Mouse (Mus musculus) myocyte (in vitro differentiated cells): ENCODE measurements around the gene Tmem213. TPM values are rescaled to one million over a fixed set of nuclear protein-coding genes. Genes with fewer than 3 reads are reported as not detected.

Source experiments
- H3K27me3 ChIP-seq: one replicate; pipeline ENCODE4 v1.6.1; 2011; ENCODE audit not compliant: control insufficient read depth, insufficient read depth, insufficient read length
- H3K36me3 ChIP-seq: one replicate; pipeline ENCODE4 v1.6.1; 2011; ENCODE audit not compliant: control insufficient read depth, insufficient read depth
- H3K4me2 ChIP-seq: one replicate; pipeline ENCODE4 v1.6.1; 2011; ENCODE audit warnings: low read depth, control low read depth
- H3K4me3 ChIP-seq: one replicate; pipeline ENCODE4 v1.5.1; 2011; ENCODE audit warnings: mild to moderate bottlenecking, control low read depth, moderate library complexity
- H3K79me2 ChIP-seq: one replicate; pipeline ENCODE4 v1.6.1; 2011; ENCODE audit not compliant: control insufficient read depth, insufficient read depth
- H3ac ChIP-seq: one replicate; pipeline ENCODE4 v1.6.1; 2011; ENCODE audit not compliant: control insufficient read depth, insufficient read length
- CEBPB ChIP-seq: IDR thresholded peaks from 2 replicates; pipeline ENCODE4 v1.6.1; 2011; ENCODE audit warnings: mild to moderate bottlenecking, moderate library complexity; ENCODE audit not compliant: poor library complexity, insufficient read depth, severe bottlenecking
- E2F4 ChIP-seq: IDR thresholded peaks from one replicate; pipeline ENCODE4 v1.6.1; 2011; ENCODE audit warnings: mild to moderate bottlenecking, control low read depth, moderate library complexity; ENCODE audit not compliant: insufficient read depth
- MAX ChIP-seq: IDR thresholded peaks from one replicate; pipeline ENCODE4 v1.6.1; 2011; ENCODE audit warnings: low read depth, mild to moderate bottlenecking, control low read depth
- MYOD1 ChIP-seq, 3 experiments: IDR thresholded peaks; one replicate each; pipeline ENCODE4 v1.6.1; 2011; ENCODE audit warnings: control low read depth in 2 of 3, low read depth in 2 of 3, mild to moderate bottlenecking in 2 of 3, moderate library complexity in 1 of 3; ENCODE audit not compliant: insufficient read length in 2 of 3, control insufficient read depth in 1 of 3
- MYOG ChIP-seq, 3 experiments: IDR thresholded peaks; one replicate each; pipeline ENCODE4 v1.6.1; 2011; ENCODE audit warnings: control low read depth in 2 of 3, low read depth in 2 of 3, mild to moderate bottlenecking in 2 of 3; ENCODE audit not compliant: insufficient read length in 2 of 3, control insufficient read depth in 1 of 3, insufficient read depth in 1 of 3
- POLR2A ChIP-seq: IDR thresholded peaks from one replicate; pipeline ENCODE4 v1.6.1; 2011; ENCODE audit warnings: low read depth, mild to moderate bottlenecking, control low read depth, moderate library complexity; ENCODE audit not compliant: insufficient read length
- POLR2AphosphoS2 ChIP-seq: IDR thresholded peaks from one replicate; pipeline ENCODE4 v1.6.1; 2011; ENCODE audit warnings: low read depth, control low read depth; ENCODE audit not compliant: insufficient read length
- REST ChIP-seq: IDR thresholded peaks from one replicate; pipeline ENCODE4 v1.6.1; 2011; ENCODE audit warnings: mild to moderate bottlenecking, control low read depth, moderate library complexity; ENCODE audit not compliant: insufficient read depth, insufficient read length
- SRF ChIP-seq: IDR thresholded peaks from one replicate; pipeline ENCODE4 v1.6.1; 2011; ENCODE audit warnings: low read depth; ENCODE audit not compliant: control insufficient read depth, insufficient read length
- TCF12 ChIP-seq: IDR thresholded peaks from one replicate; pipeline ENCODE4 v1.6.1; 2011; ENCODE audit warnings: mild to moderate bottlenecking, control low read depth; ENCODE audit not compliant: poor library complexity, insufficient read depth, severe bottlenecking
- TCF3 ChIP-seq: IDR thresholded peaks from one replicate; pipeline ENCODE4 v1.6.1; 2011; ENCODE audit warnings: low read depth, control low read depth; ENCODE audit not compliant: insufficient read length
- USF1 ChIP-seq: IDR thresholded peaks from one replicate; pipeline ENCODE4 v1.6.1; 2011; ENCODE audit warnings: low read depth, mild to moderate bottlenecking, control low read depth, moderate library complexity
- polyA plus RNA-seq: library from polyadenylated mRNA; unstranded; fragments of >200 nt; fragmentation: generic; extraction: Trizol; gene quantifications from one replicate; pipeline ENCODE4 v1.2.1, GENCODE M21; 2012; ENCODE audit warnings: missing spikeins

Gene Tmem213
- polyA plus RNA-seq, 1 experiment, result not detected

GRCm38 (mm10) chr6:38102216-38102795, 6.7 kb upstream of the Tmem213 start:
- Histone ChIP-seq H3K36me3 (no peaks in the 10 kb centered on the region), H3K79me2 (no peaks in the 10 kb centered on the region), H3K27me3 (no peaks in the 10 kb centered on the region), H3K4me2 (no peak overlapping the region), H3K4me3 (no peak overlapping the region), H3ac (no peak overlapping the region)
- TF ChIP-seq POLR2AphosphoS2 (no peak), MYOD1 (IDR thresholded peaks at IDR 0.05; ENCODE audit: control insufficient read depth in 1 of 3, insufficient read length in 2 of 3, low read depth in 2 of 3) (no peak), USF1 (no peak), TCF12 (no peak), CEBPB (no peak), MAX (no peak), E2F4 (no peak), SRF (no peak), TCF3 (no peak), MYOG (IDR thresholded peaks at IDR 0.05; ENCODE audit: control insufficient read depth in 1 of 3, insufficient read depth in 1 of 3, insufficient read length in 2 of 3, low read depth in 2 of 3) (no peak), POLR2A (no peak), REST (no peak)

- Histone ChIP-seq H3K79me2 (no peaks in the 10 kb centered on the region), H3K4me3 (no peak overlapping the region), H3K4me2 (no peak overlapping the region), H3K36me3 (no peaks in the 10 kb centered on the region), H3K27me3 (no peaks in the 10 kb centered on the region), H3ac (no peak overlapping the region)
- TF ChIP-seq SRF, result no peak
- no peak for TF ChIP-seq POLR2AphosphoS2
- TF ChIP-seq REST, result no peak
- no peak for TF ChIP-seq MYOG (IDR thresholded peaks at IDR 0.05; ENCODE audit: control insufficient read depth in 1 of 3, insufficient read depth in 1 of 3, insufficient read length in 2 of 3, low read depth in 2 of 3)
Observed at GRCm38 (mm10) chr6:38103775-38104174, 5.3 kb upstream of the Tmem213 start.

GRCm38 (mm10) chr6:38105924-38106323, 3.1 kb upstream of the Tmem213 start:
- no peaks in the 10 kb centered on the region for H3K79me2 ChIP-seq
- TF ChIP-seq TCF12 (no peak), E2F4 (no peak), POLR2A (no peak), USF1 (no peak), SRF (no peak), REST (no peak), MAX (no peak), TCF3 (no peak), MYOG (IDR thresholded peaks at IDR 0.05; ENCODE audit: control insufficient read depth in 1 of 3, insufficient read depth in 1 of 3, insufficient read length in 2 of 3, low read depth in 2 of 3) (no peak), MYOD1 (IDR thresholded peaks at IDR 0.05; ENCODE audit: control insufficient read depth in 1 of 3, insufficient read length in 2 of 3, low read depth in 2 of 3) (no peak), CEBPB (no peak), POLR2AphosphoS2 (no peak)
- no peak overlapping the region for H3K4me3 ChIP-seq
- H3K27me3 ChIP-seq, result no peaks in the 10 kb centered on the region
- H3K4me2 ChIP-seq, result no peak overlapping the region
- H3ac ChIP-seq, result no peak overlapping the region
- no peaks in the 10 kb centered on the region for H3K36me3 ChIP-seq

- Histone ChIP-seq H3K79me2 (no peaks in the 10 kb centered on the region), H3K4me2 (no peak overlapping the region), H3K36me3 (no peaks in the 10 kb centered on the region), H3ac (no peak overlapping the region), H3K4me3 (no peak overlapping the region), H3K27me3 (no peaks in the 10 kb centered on the region)
- TF ChIP-seq TCF3, result no peak
- TF ChIP-seq POLR2AphosphoS2, result no peak
- no peak for TF ChIP-seq SRF
Observed at GRCm38 (mm10) chr6:38108449-38108848, 606 bp upstream of the Tmem213 start.

- Histone ChIP-seq H3K27me3 (no peaks in the 10 kb centered on the region), H3K4me2 (no peak overlapping the region), H3ac (no peak overlapping the region), H3K36me3 (no peaks in the 10 kb centered on the region), H3K79me2 (no peaks in the 10 kb centered on the region), H3K4me3 (no peak overlapping the region)
- TF ChIP-seq SRF (no peak), MYOD1 (IDR thresholded peaks at IDR 0.05; ENCODE audit: control insufficient read depth in 1 of 3, insufficient read length in 2 of 3, low read depth in 2 of 3) (no peak), MYOG (IDR thresholded peaks at IDR 0.05; ENCODE audit: control insufficient read depth in 1 of 3, insufficient read depth in 1 of 3, insufficient read length in 2 of 3, low read depth in 2 of 3) (no peak), MAX (no peak), E2F4 (no peak), CEBPB (no peak), TCF12 (no peak), POLR2AphosphoS2 (no peak), TCF3 (no peak), POLR2A (no peak)
Observed at GRCm38 (mm10) chr6:38109871-38110270, 816 bp downstream of the Tmem213 start.
